Mouse (Mus musculus) hematopoietic stem cell, adult 5-6 weeks (primary cell): Measurements from ENCODE around the gene Chek2. TPM values are rescaled to one million over a fixed set of nuclear protein-coding genes. Genes with fewer than 3 reads are reported as not detected.

Experiments used
- total RNA-seq: library from RNA; stranded (forward); fragments of 172-1452, 232-1000 nt; gene quantifications from 2 replicates; pipeline ENCODE4 v1.2.3, GENCODE M21; 2017

The Chek2 gene
- total RNA-seq, 1 experiment from 2014 or later: 37.2 TPM

Other genes with a start within 250 kb of the Chek2 start
- 23.3 and 24.8 TPM in 2 replicates for gene Noc4l, start 186.6 kb upstream of the Chek2 start, total RNA-seq
- gene Ddx51, start 186.5 kb upstream of the Chek2 start, total RNA-seq: 4.9 and 9.2 TPM in 2 replicates
- 47.0 and 56.7 TPM in 2 replicates for gene Ep400, start 69.3 kb upstream of the Chek2 start, total RNA-seq
- gene Pus1, start 59.3 kb upstream of the Chek2 start, total RNA-seq: 46.0 and 75.6 TPM in 2 replicates
- gene Ulk1, start 29.9 kb upstream of the Chek2 start, total RNA-seq: 15.6 and 24.0 TPM in 2 replicates
- gene Hscb, start 202 bp upstream of the Chek2 start, total RNA-seq: 76.1 and 99.3 TPM in 2 replicates
- gene Ttc28, start 39.8 kb downstream of the Chek2 start, total RNA-seq: 2.3 and 4.8 TPM in 2 replicates